Mouse (Mus musculus) frontal cortex, postnatal 14 days (tissue): ENCODE measurements around the gene Ubald1.

Experiments used
- DNase-seq, 2 experiments: peaks; one replicate each; pipeline ENCODE4 v3.0.0; 2022; ENCODE audit warnings: low spot score in 2 of 2

Ubald1 gene

GRCm38 (mm10) chr16:4899711-4900110, 19.6 kb upstream of the Ubald1 start:
- no peak for DNase-seq

- no peak for DNase-seq
Observed at GRCm38 (mm10) chr16:4898881-4899280, 18.8 kb upstream of the Ubald1 start.

- no peak for DNase-seq
Observed at GRCm38 (mm10) chr16:4897146-4897730, 17.1 kb upstream of the Ubald1 start.

- no peak for DNase-seq
Observed at GRCm38 (mm10) chr16:4896249-4897027, 16.3 kb upstream of the Ubald1 start.

- no peak for DNase-seq
Observed at GRCm38 (mm10) chr16:4894201-4894908, 14.2 kb upstream of the Ubald1 start.

- no peak for DNase-seq
Observed at GRCm38 (mm10) chr16:4892171-4892570, 12.1 kb upstream of the Ubald1 start.

- DNase-seq: no peak
Observed at GRCm38 (mm10) chr16:4890201-4890709, 10.1 kb upstream of the Ubald1 start.

GRCm38 (mm10) chr16:4886690-4887020, 6.5 kb upstream of the Ubald1 start:
- no peak for DNase-seq

- DNase-seq: peak; percentile 65 to 69
Observed at GRCm38 (mm10) chr16:4885760-4886689, 5.9 kb upstream of the Ubald1 start, which contains the start of gene Mgrn1. Mgrn1 (plus strand) TSS chr16:4886249.

GRCm38 (mm10) chr16:4884930-4885329, 4.8 kb upstream of the Ubald1 start:
- DNase-seq: no peak

GRCm38 (mm10) chr16:4881400-4882351, 1.6 kb upstream of the Ubald1 start:
- DNase-seq: no peak

GRCm38 (mm10) chr16:4879708-4880124, 399 bp downstream of the Ubald1 start:
- peak; percentile 82 to 87 for DNase-seq

- DNase-seq: peak; percentile 42 to 55
Observed at GRCm38 (mm10) chr16:4879101-4879707, 911 bp downstream of the Ubald1 start.

GRCm38 (mm10) chr16:4878192-4878885, 1.8 kb downstream of the Ubald1 start:
- no peak for DNase-seq

GRCm38 (mm10) chr16:4877701-4878100, 2.4 kb downstream of the Ubald1 start:
- DNase-seq: no peak

- DNase-seq: no peak
Observed at GRCm38 (mm10) chr16:4877195-4877594, 2.9 kb downstream of the Ubald1 start.

- peak; percentile 56 to 65 for DNase-seq
Observed at GRCm38 (mm10) chr16:4876033-4876680, 4.0 kb downstream of the Ubald1 start.

- no peak for DNase-seq
Observed at GRCm38 (mm10) chr16:4875198-4876032, 4.7 kb downstream of the Ubald1 start.
